Mouse (Mus musculus) bone marrow, adult 2 months (tissue): ENCODE measurements around the gene Zfp580. TPM values are rescaled to one million over a fixed set of nuclear protein-coding genes. Genes with fewer than 3 reads are reported as not detected.

ENCODE experiments used
- H3K27ac ChIP-seq: fragments of 200-500 bp; 2 replicates; pipeline ENCODE4 v1.5.1; 2012; ENCODE audit warnings: low read depth, mild to moderate bottlenecking, control low read depth, inconsistent platforms, low read length; ENCODE audit not compliant: control insufficient read depth, poor library complexity, insufficient read depth
- H3K4me1 ChIP-seq: fragments of 200-500 bp; 2 replicates; pipeline ENCODE4 v1.6.1; 2011; ENCODE audit warnings: low read length; ENCODE audit not compliant: control insufficient read depth, insufficient read depth
- H3K4me3 ChIP-seq: fragments of 200-500 bp; replicated peaks from 2 replicates; pipeline ENCODE3; 2011; ENCODE audit warnings: mild to moderate bottlenecking, low read depth, low read length, control low read depth; ENCODE audit not compliant: control insufficient read depth
- CTCF ChIP-seq: fragments of 200-500 bp; IDR thresholded peaks from 2 replicates; pipeline ENCODE4 v1.5.1; 2011; ENCODE audit warnings: low read length, control low read depth; ENCODE audit not compliant: control insufficient read depth, insufficient read depth
- POLR2A ChIP-seq: fragments of 200-500 bp; IDR thresholded peaks from 2 replicates; pipeline ENCODE4 v1.6.1; 2011; ENCODE audit warnings: low read depth, mild to moderate bottlenecking, control low read depth, low read length, borderline replicate concordance; ENCODE audit not compliant: control insufficient read depth
- WGBS: fragments of 180-500 bp; shearing (Covaris S2); methylation state at CpG from one replicate; pipeline ENCODE4 v1.1.7; 2018; 5-methylcytosine and 5-hydroxymethylcytosine counted together
- polyA plus RNA-seq: library from polyadenylated mRNA; stranded (reverse); fragments of >200 nt; gene quantifications from 2 replicates; pipeline ENCODE4 v1.2.4, GENCODE M21; 2011; ENCODE audit warnings: low replicate concordance; ENCODE audit not compliant: missing spikeins, insufficient read depth, insufficient read length

The Zfp580 gene
- polyA plus RNA-seq, 1 experiment, result 4.6 TPM

DNA sequence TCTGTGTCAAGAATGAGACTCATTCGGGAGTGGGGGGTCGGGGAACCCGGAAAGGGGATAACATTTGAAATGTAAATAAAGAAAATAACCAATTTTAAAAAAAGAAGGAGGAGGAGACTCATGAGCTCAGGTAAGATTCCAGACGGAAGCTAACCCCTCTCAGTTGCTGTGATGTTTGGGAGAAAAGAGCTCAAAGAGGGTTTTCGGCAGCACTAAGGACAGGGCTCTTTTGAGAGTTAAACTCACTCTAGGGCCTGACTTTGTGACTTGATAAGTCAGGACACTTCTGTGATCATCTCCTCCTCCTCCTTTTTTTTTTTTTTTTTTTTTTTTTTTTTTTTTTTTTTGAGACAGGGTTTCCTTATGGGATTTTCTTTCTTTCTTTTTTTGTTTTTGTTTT is 12.4 kb upstream of the Zfp580 start:
- Histone ChIP-seq H3K27ac (no peak overlapping the region), H3K4me1 (peaks cover 2% of the 10 kb centered on the region), H3K4me3 (peak overlapping the region; percentile 91)
- WGBS, result 23% methylated on average over 5 of the region's 5 CpGs
- TF ChIP-seq CTCF (no peak), POLR2A (no peak)

DNA sequence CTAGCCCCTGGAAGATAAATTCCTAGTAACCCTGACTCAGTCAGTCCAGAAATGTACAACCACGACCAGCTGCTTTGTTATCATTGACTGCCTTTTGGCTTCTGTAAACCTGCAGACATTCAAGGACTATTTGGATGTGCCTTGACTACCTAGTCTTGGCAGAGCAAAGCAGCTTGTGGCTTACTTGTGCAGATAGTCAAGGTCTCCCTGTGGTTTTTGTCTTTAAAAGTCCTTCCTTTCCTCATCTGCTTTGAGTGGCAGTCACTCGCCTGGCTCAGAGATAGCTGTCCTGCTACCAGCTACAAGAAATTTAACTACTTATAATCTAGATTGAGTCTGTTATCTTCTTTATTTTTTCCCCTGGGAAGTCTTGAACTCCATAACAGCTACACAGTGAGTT is 6.4 kb upstream of the Zfp580 start:
- no peaks in the 10 kb centered on the region; the same call in 1 of the 2 replicates for H3K4me1 ChIP-seq
- no peak for TF ChIP-seq CTCF
- TF ChIP-seq POLR2A, result no peak
- no peak overlapping the region for H3K27ac ChIP-seq
- no peak overlapping the region for H3K4me3 ChIP-seq
- 49% methylated on average over 2 of the region's 2 CpGs for WGBS

GRCm38 (mm10) chr7:5046112-5046511 is 5.2 kb upstream of the Zfp580 start:
- WGBS, result 64% methylated on average over 2 of the region's 2 CpGs
- no peak overlapping the region for H3K27ac ChIP-seq
- no peaks in the 10 kb centered on the region for H3K4me1 ChIP-seq
- H3K4me3 ChIP-seq, result no peak overlapping the region
- TF ChIP-seq POLR2A (no peak), CTCF (no peak)

GRCm38 (mm10) chr7:5047313-5047712 is 4.0 kb upstream of the Zfp580 start:
- WGBS, result 17% methylated on average over 2 of the region's 2 CpGs
- H3K4me1 ChIP-seq, result no peaks in the 10 kb centered on the region
- no peak overlapping the region for H3K27ac ChIP-seq
- no peak for TF ChIP-seq CTCF
- TF ChIP-seq POLR2A, result no peak
- no peak overlapping the region for H3K4me3 ChIP-seq

DNA sequence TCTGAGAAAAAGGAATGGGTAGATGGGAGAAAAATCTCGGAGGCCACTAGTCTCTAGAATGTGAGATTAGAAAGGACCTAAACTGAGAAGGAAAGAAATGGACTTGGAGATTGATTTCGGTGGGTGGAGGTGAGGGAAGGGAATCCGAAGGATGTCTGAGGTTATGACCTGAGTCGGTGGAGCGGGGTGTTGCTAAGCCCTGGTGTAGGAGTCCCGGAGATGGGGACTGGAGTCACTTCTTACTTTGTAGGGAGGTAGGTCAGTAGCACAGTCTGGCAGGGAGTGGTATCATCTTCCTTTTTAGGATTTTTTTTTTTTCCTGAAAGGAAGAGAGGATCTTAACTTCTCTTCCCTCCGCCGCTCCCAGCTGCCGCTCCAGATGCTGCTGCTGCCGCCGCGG is 1.1 kb downstream of the Zfp580 start:
- H3K4me1 ChIP-seq, result no peaks in the 10 kb centered on the region
- no peak overlapping the region for H3K4me3 ChIP-seq
- H3K27ac ChIP-seq, result no peak overlapping the region
- 5% methylated on average over 12 of the region's 12 CpGs for WGBS
- TF ChIP-seq POLR2A, result no peak
- TF ChIP-seq CTCF, result no peak

- TF ChIP-seq POLR2A (no peak), CTCF (no peak)
- Histone ChIP-seq H3K4me3 (no peak overlapping the region), H3K27ac (no peak overlapping the region), H3K4me1 (no peaks in the 10 kb centered on the region)
- WGBS, result 8% methylated on average over 45 of the region's 45 CpGs
These were observed 1.6 kb downstream of the Zfp580 start for GRCm38 (mm10) chr7:5052931-5053343.

DNA sequence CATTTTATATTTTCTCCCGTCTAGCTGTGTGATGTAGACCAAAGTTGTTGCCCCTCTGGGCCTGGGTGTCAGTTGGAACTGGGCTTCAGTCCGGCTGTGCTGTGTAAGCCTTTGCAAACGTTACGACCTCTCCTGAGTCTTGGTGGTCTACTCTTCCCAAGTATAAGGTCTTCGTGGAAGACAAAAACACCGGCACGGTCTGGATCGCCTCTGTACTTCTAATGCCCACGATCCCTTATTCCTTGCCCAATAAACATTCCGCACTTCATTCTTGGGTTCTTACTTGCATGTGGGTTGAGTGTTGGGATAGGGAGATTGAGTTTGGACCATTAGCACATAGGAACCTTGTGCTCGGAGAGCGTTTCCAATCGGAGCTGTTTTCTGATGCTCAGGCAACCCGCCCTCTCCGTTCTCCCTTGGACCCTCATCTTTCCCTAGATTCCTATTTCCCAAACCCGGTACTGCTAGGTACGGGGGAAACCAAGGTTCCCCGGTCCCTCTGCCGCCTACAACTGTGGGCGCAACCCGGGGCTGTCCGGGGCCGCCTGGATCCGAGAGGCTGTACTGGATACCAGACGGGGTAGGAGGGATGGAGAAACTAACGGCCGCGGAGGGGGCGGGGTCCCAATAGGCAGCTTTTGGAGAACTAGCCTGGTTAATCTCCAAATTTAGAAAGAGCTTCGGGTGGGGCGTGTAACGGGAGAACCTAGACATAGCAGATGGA is 2.3 kb downstream of the Zfp580 start:
- no peaks in the 10 kb centered on the region for H3K4me1 ChIP-seq
- 16% methylated on average over 32 of the region's 32 CpGs for WGBS
- no peak overlapping the region for H3K27ac ChIP-seq
- TF ChIP-seq POLR2A, result no peak
- TF ChIP-seq CTCF, result no peak
- no peak overlapping the region for H3K4me3 ChIP-seq

DNA sequence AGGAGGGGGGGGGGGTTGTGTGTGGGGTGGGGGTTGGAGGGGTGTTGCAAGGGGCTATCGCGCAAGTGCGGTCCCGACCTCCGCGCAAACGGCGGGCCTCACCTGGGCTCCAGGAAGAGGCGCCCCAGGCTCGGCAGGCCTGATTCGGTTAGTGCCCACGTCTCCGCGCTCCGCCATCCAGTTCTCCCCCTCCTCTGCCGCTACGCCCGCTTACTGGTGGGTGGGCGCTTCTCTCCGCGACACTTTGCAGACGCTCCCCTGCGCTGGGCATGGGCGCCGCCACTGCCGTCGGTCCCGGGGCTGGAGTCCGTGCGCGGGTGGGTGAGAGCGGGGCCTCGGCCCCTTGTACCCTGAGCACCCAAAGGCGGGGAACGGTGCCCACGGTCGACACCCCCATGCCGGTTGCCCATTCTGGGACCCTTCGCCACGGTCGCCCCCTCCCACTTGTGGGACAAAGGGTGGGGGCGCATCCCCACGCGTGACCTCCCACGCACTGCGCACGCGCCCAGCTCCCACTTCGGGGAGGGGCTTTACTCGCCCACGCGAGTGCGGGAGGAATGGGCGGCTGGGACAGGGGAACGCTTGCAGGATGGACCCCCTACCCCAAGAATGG is 5.4 kb downstream of the Zfp580 start:
- TF ChIP-seq POLR2A (no peak), CTCF (no peak)
- Histone ChIP-seq H3K27ac (no peak overlapping the region), H3K4me1 (no peaks in the 10 kb centered on the region), H3K4me3 (no peak overlapping the region)
- WGBS, result 7% methylated on average over 55 of the region's 55 CpGs
